In the genomic region with DNA sequence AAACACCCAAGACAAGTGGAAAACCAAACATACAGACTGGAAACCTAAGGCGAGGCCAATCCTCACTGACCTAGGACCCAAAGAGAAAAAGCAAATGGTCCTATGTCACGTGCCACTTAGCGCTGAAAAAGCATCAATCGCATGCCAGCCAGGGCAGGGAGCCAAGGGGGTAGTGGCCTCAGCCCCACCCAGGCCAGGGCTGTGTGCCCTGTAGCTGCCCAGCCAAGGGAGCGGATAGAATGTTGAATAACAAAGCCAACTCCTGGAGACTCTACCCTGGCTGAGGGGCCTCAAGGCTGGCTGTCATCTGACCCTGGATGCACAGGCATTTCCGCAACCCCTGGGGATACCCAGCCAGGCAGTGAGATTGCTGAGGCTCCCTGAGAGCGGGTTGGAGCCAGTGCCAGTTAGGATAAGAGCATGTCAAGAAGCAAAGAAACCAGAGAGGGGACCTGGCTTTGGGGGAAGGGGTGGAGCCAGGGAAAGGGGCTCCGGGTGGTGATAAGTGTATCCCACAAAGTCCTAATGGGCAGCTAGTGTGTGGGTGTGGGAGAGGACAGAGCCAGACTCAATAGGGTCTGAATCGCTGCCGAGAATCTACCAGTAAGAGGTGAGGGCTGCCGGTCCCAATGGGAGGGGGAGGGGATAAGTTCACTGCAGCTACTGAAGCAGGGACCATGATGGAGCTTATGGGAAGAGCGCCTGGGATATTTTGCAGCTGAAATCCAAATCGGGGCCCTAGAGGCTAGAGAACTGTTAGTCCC, we compare ENCODE assay signal across 8 mouse cellular contexts. TPM values are rescaled to one million over a fixed set of nuclear protein-coding genes. Genes with fewer than 3 reads are reported as not detected.
DNase-seq lines count a peak whose midpoint lies in the region; ATAC-seq and TF ChIP-seq lines count a peak whose summit lies in the region.

No protein-coding gene starts in this region.

- no peak for TF ChIP-seq POLR2A in bone marrow, adult 2 months (IDR thresholded peaks at IDR 0.05; ENCODE audit: borderline replicate concordance, control insufficient read depth, low read depth, low read length)

- no peak for TF ChIP-seq CTCF in bone marrow, adult 2 months (IDR thresholded peaks at IDR 0.05; ENCODE audit: control insufficient read depth, insufficient read depth, low read length)

- peak overlapping the region; percentile 89 for H3K9ac ChIP-seq in forebrain, embryonic 11.5 days (ENCODE audit: low read length)

- H3K9me3 ChIP-seq in forebrain, embryonic 11.5 days (ENCODE audit: control insufficient read depth, low read length) = no peaks in the 10 kb centered on the region

- no peak for ATAC-seq in forebrain, embryonic 11.5 days (replicated peaks; ENCODE audit: low FRiP score)

- peak overlapping the region; percentile 89 for H3K4me3 ChIP-seq in bone marrow, adult 2 months (replicated peaks; ENCODE audit: control insufficient read depth, low read depth, low read length)
- H3K4me3 ChIP-seq in forebrain, embryonic 11.5 days (ENCODE audit: low read depth, low read length) = peak overlapping the region; percentile 78

- peaks cover 3% of the 10 kb centered on the region; the same call in 1 of the 2 replicates for H3K27me3 ChIP-seq in forebrain, embryonic 11.5 days (ENCODE audit: control insufficient read depth, insufficient read depth, low read length)

- H3K36me3 ChIP-seq in forebrain, embryonic 11.5 days (ENCODE audit: control insufficient read depth, insufficient read depth, low read length) = no peaks in the 10 kb centered on the region

- DNase-seq in adrenal gland, adult 18-20 months (ENCODE audit: low spot score in 2 of 2) = peak; percentile 39 to 55
- no peak for DNase-seq in adrenal gland, adult 8-10 months
- DNase-seq in forebrain, embryonic 11.5 days (ENCODE audit: low spot score) = no peak
- DNase-seq in heart, postnatal 25 days (ENCODE audit: low spot score) = peak; percentile 44
- DNase-seq in kidney, postnatal 36 days = peak; percentile 95 to 96
- DNase-seq in lung, postnatal 14 days = peak; percentile 86
- DNase-seq in right cerebral cortex, postnatal 4 days = peak; percentile 58

- peak overlapping the region; percentile 91 for H3K4me2 ChIP-seq in forebrain, embryonic 11.5 days (ENCODE audit: low read depth, low read length, severe bottlenecking)

- intact Hi-C loops in heart, postnatal 25 days (cut with DNase I) = no loop called here

- H3K27ac ChIP-seq in bone marrow, adult 2 months (ENCODE audit: control insufficient read depth, insufficient read depth, low read depth, low read length, poor library complexity) = peak overlapping the region; percentile 5; the same call in 1 of the 2 replicates
- H3K27ac ChIP-seq in forebrain, embryonic 11.5 days (ENCODE audit: low read depth, low read length) = no peak overlapping the region

- peaks cover 8% of the 10 kb centered on the region; the same call in 1 of the 2 replicates for H3K4me1 ChIP-seq in bone marrow, adult 2 months (ENCODE audit: control insufficient read depth, insufficient read depth, low read length)
- peaks cover 10% of the 10 kb centered on the region; the same call in 1 of the 2 replicates for H3K4me1 ChIP-seq in forebrain, embryonic 11.5 days (replicated peaks; ENCODE audit: control insufficient read depth, insufficient read depth, low read length)

- WGBS in bone marrow, adult 2 months = 33% methylated on average over 13 of the region's 13 CpGs
- WGBS in forebrain, embryonic 11.5 days = 30% methylated on average over 13 of the region's 13 CpGs

RNA-seq across cellular contexts. Expression of a gene that starts 1.3 kb away (rescaled TPM):
- 10 to 100 TPM; 11.6 to 15.2 TPM for total RNA-seq in adrenal gland, adult 18-20 months (2021)
- 10 to 100 TPM; 19.9 to 23.9 (median 22.1) TPM for total RNA-seq in adrenal gland, adult 8-10 months (2022)
- not detected in 2 replicates for polyA plus RNA-seq in bone marrow, adult 2 months (2011; ENCODE audit: insufficient read depth, insufficient read length, low replicate concordance, missing spikeins)
- 6.6 and 15.1 TPM in 2 replicates for polyA plus RNA-seq in forebrain, embryonic 11.5 days (2014; fragmentation: Nextera tagmentation; extraction: Ambion mirVana)
- total RNA-seq in heart, postnatal 25 days (2021) = 10 to 100 TPM; 18.0 to 18.4 TPM

RNA-seq across cellular contexts. Expression of a gene that starts 28.1 kb away (rescaled TPM):
- total RNA-seq in adrenal gland, adult 18-20 months (2021) = 100 to 1,000 TPM; 184 to 195 TPM
- 100 to 1,000 TPM; 175 to 197 (median 191) TPM for total RNA-seq in adrenal gland, adult 8-10 months (2022)
- 73.5 and 124 TPM in 2 replicates for polyA plus RNA-seq in bone marrow, adult 2 months (2011; ENCODE audit: insufficient read depth, insufficient read length, low replicate concordance, missing spikeins)
- polyA plus RNA-seq in forebrain, embryonic 11.5 days (2014; fragmentation: Nextera tagmentation; extraction: Ambion mirVana) = 333 and 334 TPM in 2 replicates
- 100 to 1,000 TPM in 1 of 2 experiments, 10 to 100 TPM in 1; 99.3 to 105 TPM for total RNA-seq in heart, postnatal 25 days (2021)

RNA-seq across cellular contexts. Expression of a gene that starts 28.7 kb away (rescaled TPM):
- total RNA-seq in adrenal gland, adult 18-20 months (2021) = 100 to 1,000 TPM; 433 to 502 TPM
- total RNA-seq in adrenal gland, adult 8-10 months (2022) = 100 to 1,000 TPM in 3 of 4 experiments, 10 to 100 TPM in 1; 91.8 to 623 (median 239) TPM
- polyA plus RNA-seq in bone marrow, adult 2 months (2011; ENCODE audit: insufficient read depth, insufficient read length, low replicate concordance, missing spikeins) = 13.0 and 19.5 TPM in 2 replicates
- polyA plus RNA-seq in forebrain, embryonic 11.5 days (2014; fragmentation: Nextera tagmentation; extraction: Ambion mirVana) = 1.7 and 2.6 TPM in 2 replicates
- 10 to 100 TPM; 58.0 to 84.2 TPM for total RNA-seq in heart, postnatal 25 days (2021)

RNA-seq across cellular contexts. Expression of a gene that starts 29.6 kb away (rescaled TPM):
- 10 to 100 TPM; 21.4 to 26.6 TPM for total RNA-seq in adrenal gland, adult 18-20 months (2021)
- total RNA-seq in adrenal gland, adult 8-10 months (2022) = 10 to 100 TPM; 25.5 to 32.1 (median 28.5) TPM
- 20.8 and 36.2 TPM in 2 replicates for polyA plus RNA-seq in bone marrow, adult 2 months (2011; ENCODE audit: insufficient read depth, insufficient read length, low replicate concordance, missing spikeins)
- polyA plus RNA-seq in forebrain, embryonic 11.5 days (2014; fragmentation: Nextera tagmentation; extraction: Ambion mirVana) = 35.1 and 39.2 TPM in 2 replicates
- 10 to 100 TPM; 27.2 TPM for total RNA-seq in heart, postnatal 25 days (2021)

Comparison
In these comparisons a context has a peak if more than half of its experiments do, and no peak if none do; other contexts are left out.
1. DNase-seq: peak in adrenal gland, adult 18-20 months (2 of 2), heart, postnatal 25 days (single experiment), kidney, postnatal 36 days (2 of 2), lung, postnatal 14 days (single experiment) and right cerebral cortex, postnatal 4 days (single experiment); none in adrenal gland, adult 8-10 months (single experiment) and forebrain, embryonic 11.5 days (single experiment).